Mouse (Mus musculus): ENCODE measurements around the gene Prss38.
"Not testable (repeated sequence)": the region's sequence is repeated elsewhere in the genome, so short reads cannot be mapped to it uniquely, and the experiment has no call there.

DNA sequence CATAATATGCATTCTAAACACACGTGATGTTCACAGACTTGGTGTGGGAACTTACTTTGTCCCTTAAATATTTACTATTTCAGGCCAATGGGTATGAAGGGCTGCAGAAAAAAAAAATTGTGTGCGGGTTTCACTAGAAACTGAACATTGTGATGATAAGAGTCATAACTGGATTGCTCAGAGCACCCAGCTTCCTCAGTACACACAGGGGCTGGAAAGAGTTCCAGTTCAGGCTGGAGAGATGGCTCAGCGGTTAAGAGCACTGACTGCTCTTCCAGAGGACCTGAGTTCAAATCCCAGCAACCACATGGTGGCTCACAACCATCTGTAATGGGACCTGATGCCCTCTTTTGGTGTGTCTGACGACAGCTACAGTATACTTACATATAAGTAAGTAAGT, 7.5 kb downstream of the Prss38 start:
- not testable (repeated sequence) for TF ChIP-seq CTCF (IDR thresholded peaks at IDR 0.05; ENCODE audit: borderline replicate concordance, control insufficient read depth, extremely low read depth, insufficient read depth, low read length, poor library complexity); POLR2A (IDR thresholded peaks at IDR 0.05; ENCODE audit: control insufficient read depth, extremely low read depth, insufficient read depth, low read length, poor library complexity)
